Mouse (Mus musculus): ENCODE results near the gene Calml4. TPM values are rescaled to one million over a fixed set of nuclear protein-coding genes. Genes with fewer than 3 reads are reported as not detected.
"Not testable (repeated sequence)": the region's sequence is repeated elsewhere in the genome, so short reads cannot be mapped to it uniquely, and the experiment has no call there.

Calml4 gene
- total and polyA plus RNA-seq, 3 experiments, result not detected

DNA sequence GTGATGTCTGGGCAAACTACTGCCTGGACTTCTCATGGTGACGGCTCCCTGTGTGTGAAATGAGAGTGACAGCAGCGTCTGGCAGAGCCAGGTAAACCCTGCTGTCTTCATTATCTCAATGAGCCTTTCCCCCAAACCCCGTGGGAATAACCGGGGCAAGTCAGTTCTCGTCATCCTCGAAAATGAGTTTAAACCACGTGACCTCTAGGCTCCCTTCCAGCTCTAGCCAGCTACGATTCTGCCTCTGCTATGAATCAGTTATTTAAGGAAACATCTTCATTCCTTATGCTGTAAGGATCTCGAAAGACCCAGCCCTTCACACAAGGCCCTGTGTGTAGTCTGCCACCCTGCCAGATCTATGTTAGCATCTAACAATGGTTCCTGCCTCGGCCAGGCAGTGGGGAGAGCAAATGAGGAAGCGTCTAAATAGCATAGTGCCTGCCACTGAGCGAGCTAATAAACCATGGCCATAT is 40.7 kb upstream of the Calml4 start (continued):
- TF ChIP-seq SMC3 (IDR thresholded peaks at IDR 0.05; ENCODE audit: low read depth, low read length) (no peak), MAX (IDR thresholded peaks at IDR 0.05; ENCODE audit: low read length) (peak; percentile 92), MEF2A (IDR thresholded peaks at IDR 0.05; ENCODE audit: borderline replicate concordance, low read depth, low read length) (no peak), E2F4 (IDR thresholded peaks at IDR 0.05; ENCODE audit: insufficient replicate concordance, low read depth, low read length) (no peak), POLR2A (IDR thresholded peaks at IDR 0.05; ENCODE audit: low read depth, low read length) (peak; percentile 62), JUN (IDR thresholded peaks at IDR 0.05; ENCODE audit: insufficient read depth, low read depth, low read length) (no peak), SIN3A (IDR thresholded peaks at IDR 0.05; ENCODE audit: low read length) (no peak), TCF12 (IDR thresholded peaks at IDR 0.05; ENCODE audit: low read depth, low read length) (no peak)

DNA sequence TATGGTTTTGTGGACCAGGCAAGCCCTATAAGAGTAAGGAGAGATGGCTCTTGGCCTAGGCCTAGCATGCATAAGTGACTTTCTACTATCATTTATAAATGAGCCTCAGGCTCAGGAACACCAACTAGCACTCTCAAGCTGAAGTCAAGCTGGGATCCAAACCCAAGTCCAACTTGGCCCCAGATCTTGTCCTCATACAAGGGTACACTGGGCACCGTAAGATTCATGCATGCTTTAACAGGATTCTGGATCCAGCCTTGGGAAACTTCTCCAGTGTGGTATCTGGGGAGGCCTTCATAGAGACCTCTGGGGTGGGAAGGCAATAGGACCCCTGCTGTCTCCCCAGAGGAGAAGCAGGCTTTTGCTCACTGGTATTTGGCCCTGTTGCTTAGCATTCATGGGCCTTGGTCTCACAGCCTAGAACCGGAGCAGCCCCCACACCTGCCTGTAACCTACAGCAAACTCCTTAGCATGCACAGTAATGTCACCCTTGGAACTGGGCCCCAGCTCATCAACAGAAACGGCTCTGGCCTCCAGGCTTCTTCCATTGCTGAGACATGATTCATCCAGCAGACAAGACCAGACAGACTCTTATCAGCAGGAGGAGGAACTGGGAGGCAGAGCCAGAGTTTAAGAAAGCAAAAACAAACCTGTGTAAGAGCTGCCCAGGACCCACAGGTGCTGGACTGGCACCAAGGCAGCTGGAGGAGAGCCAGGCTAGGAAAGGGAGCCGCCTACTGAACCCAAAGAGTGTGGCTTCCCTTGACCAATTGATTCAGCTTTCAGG is 39.9 kb upstream of the Calml4 start:
- Histone ChIP-seq H3K4me1 (ENCODE audit: control insufficient read depth in 1 of 2, insufficient read depth in 2 of 2) (peaks cover 18 to 47% of the 10 kb centered on the region in 2 experiments), H3K9me3 (replicated peaks; ENCODE audit: low read length) (no peaks in the 10 kb centered on the region), H3K27me3 (replicated peaks) (no peaks in the 10 kb centered on the region), H3K27ac (ENCODE audit: insufficient read depth, low read depth) (peak overlapping the region; percentile 90), H3K36me3 (replicated peaks in 1 of 2; ENCODE audit: control insufficient read depth in 1 of 2, insufficient read depth in 1 of 2, low read length in 1 of 2) (no peaks in the 10 kb centered on the region), H3K9ac (ENCODE audit: insufficient read depth, low read depth) (no peak overlapping the region), H3K4me2 (ENCODE audit: insufficient read depth, low read depth, poor library complexity, severe bottlenecking) (no peak overlapping the region), H3K4me3 (replicated peaks in 1 of 3; ENCODE audit: low read depth in 2 of 3, low read length in 2 of 3, poor library complexity in 1 of 3) (no peak overlapping the region), H3K79me2 (replicated peaks; ENCODE audit: control insufficient read depth, extremely low read depth, insufficient read depth, poor library complexity, severe bottlenecking) (no peaks in the 10 kb centered on the region)
- in situ Hi-C loops (cut with MboI; ENCODE audit: low pct_ligation_motif_present, low pct_unique_long_range_greater_than_20kb, low sequenced_read_pairs), result loop anchor here (25.0 kb wide), 1 partner anchor 569 kb away; the partner anchor contains the start of genes 2300009A05Rik and Map2k5
- dilution Hi-C loops (cut with MboI; ENCODE audit: extremely low pct_ligation_motif_present, extremely low pct_unique_long_range_greater_than_20kb, low sequenced_read_pairs), result no loop called here
- DNase-seq (ENCODE audit: extremely low read depth), result no peak
- no peak for TF ChIP-seq KAT2A (IDR thresholded peaks at IDR 0.05; ENCODE audit: insufficient replicate concordance, low read length)
- no peak for TF ChIP-seq SMC3 (IDR thresholded peaks at IDR 0.05; ENCODE audit: low read depth, low read length)
- no peak for TF ChIP-seq ELF1 (IDR thresholded peaks at IDR 0.05; ENCODE audit: low read depth, low read length)
- TF ChIP-seq BHLHE40 (IDR thresholded peaks at IDR 0.05; ENCODE audit: low read depth, low read length), result no peak
- TF ChIP-seq MAFK (IDR thresholded peaks at IDR 0.05; ENCODE audit: insufficient replicate concordance, low read length), result no peak
- TF ChIP-seq ZMIZ1 (IDR thresholded peaks at IDR 0.05; ENCODE audit: low read depth, low read length), result no peak
- TF ChIP-seq USF2 (conservative IDR thresholded peaks at IDR 0.05; ENCODE audit: low read depth, low read length), result no peak

DNA sequence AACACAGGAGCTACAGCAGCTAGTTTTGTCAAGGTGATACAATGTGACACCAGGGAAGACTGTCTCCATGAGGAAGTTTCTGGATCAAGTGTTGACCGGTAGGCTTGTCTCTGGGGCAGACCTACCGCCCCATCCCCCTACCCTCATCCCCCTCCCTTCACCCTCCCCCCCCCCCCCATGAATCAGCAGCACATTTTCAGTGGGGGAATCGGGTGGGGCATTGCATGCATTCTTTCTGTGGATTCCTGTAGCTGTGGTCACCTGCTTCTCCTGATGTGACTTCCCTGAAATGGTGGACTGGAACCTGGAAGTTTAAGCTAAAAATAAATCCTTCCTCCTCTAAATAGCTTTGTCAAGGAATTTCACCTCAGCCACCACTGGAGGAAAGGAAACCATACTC is 38.4 kb upstream of the Calml4 start:
- no peaks in the 10 kb centered on the region for H3K9me3 ChIP-seq (replicated peaks; ENCODE audit: low read length)
- in situ Hi-C loops (cut with MboI; ENCODE audit: low pct_ligation_motif_present, low pct_unique_long_range_greater_than_20kb, low sequenced_read_pairs) (loop anchor here (25.0 kb wide), 1 partner anchor 568 kb away; the partner anchor contains the start of genes 2300009A05Rik and Map2k5), dilution Hi-C loops (cut with MboI; ENCODE audit: extremely low pct_ligation_motif_present, extremely low pct_unique_long_range_greater_than_20kb, low sequenced_read_pairs) (no loop called here)
- DNase-seq (ENCODE audit: extremely low read depth), result no peak
- H3K4me2 ChIP-seq (ENCODE audit: insufficient read depth, low read depth, poor library complexity, severe bottlenecking), result no peak overlapping the region
- no peak overlapping the region for H3K4me3 ChIP-seq (replicated peaks in 1 of 3; ENCODE audit: low read depth in 2 of 3, low read length in 2 of 3, poor library complexity in 1 of 3)
- H3K9ac ChIP-seq (ENCODE audit: insufficient read depth, low read depth), result no peak overlapping the region
- no peaks in the 10 kb centered on the region for H3K27me3 ChIP-seq (replicated peaks)
- peaks cover 18 to 38% of the 10 kb centered on the region in 2 experiments for H3K4me1 ChIP-seq (ENCODE audit: control insufficient read depth in 1 of 2, insufficient read depth in 2 of 2)
- no peak overlapping the region for H3K27ac ChIP-seq (ENCODE audit: insufficient read depth, low read depth)
- H3K79me2 ChIP-seq (replicated peaks; ENCODE audit: control insufficient read depth, extremely low read depth, insufficient read depth, poor library complexity, severe bottlenecking), result no peaks in the 10 kb centered on the region
- TF ChIP-seq ZMIZ1 (IDR thresholded peaks at IDR 0.05; ENCODE audit: low read depth, low read length) (no peak), MEF2A (IDR thresholded peaks at IDR 0.05; ENCODE audit: borderline replicate concordance, low read depth, low read length) (no peak), ZC3H11A (IDR thresholded peaks at IDR 0.05; ENCODE audit: low read depth, low read length) (no peak), EP300 (IDR thresholded peaks at IDR 0.05; ENCODE audit: low read length) (no peak), PAX5 (IDR thresholded peaks at IDR 0.05; ENCODE audit: low read length) (no peak), HCFC1 (IDR thresholded peaks at IDR 0.05; ENCODE audit: low read depth, low read length) (no peak), CTCF (conservative IDR thresholded peaks at IDR 0.05 in 1 of 2, IDR thresholded peaks at IDR 0.05 in 1 of 2; ENCODE audit: low read depth in 2 of 2, low read length in 2 of 2) (no peak), JUN (IDR thresholded peaks at IDR 0.05; ENCODE audit: insufficient read depth, low read depth, low read length) (no peak), NRF1 (IDR thresholded peaks at IDR 0.05; ENCODE audit: low read depth, low read length) (no peak), SMC3 (IDR thresholded peaks at IDR 0.05; ENCODE audit: low read depth, low read length) (no peak), MYC (IDR thresholded peaks at IDR 0.05; ENCODE audit: low read depth, low read length) (no peak)
- H3K36me3 ChIP-seq (replicated peaks in 1 of 2; ENCODE audit: control insufficient read depth in 1 of 2, insufficient read depth in 1 of 2, low read length in 1 of 2), result no peaks in the 10 kb centered on the region

DNA sequence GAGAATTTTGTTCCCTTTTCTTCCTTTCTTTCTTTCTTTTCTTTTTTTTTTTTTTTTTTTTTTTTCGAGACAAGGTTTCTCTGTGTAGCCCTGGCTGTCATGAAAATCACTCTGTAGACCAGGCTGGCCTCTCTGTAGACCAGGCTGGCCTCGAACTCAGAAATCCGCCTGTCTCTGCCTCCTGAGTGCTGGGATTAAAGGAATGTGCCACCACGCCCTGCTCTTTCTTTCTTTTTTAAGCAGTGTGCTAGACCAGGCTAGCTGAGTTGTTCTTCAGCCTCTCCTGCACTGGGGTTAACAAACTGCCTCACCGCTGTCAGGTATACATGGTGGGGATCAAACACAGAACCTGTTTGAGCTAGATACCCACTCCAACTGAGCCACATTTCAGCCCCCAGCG is 38.0 kb upstream of the Calml4 start:
- DNase-seq (ENCODE audit: extremely low read depth); H3K36me3 ChIP-seq (replicated peaks in 1 of 2; ENCODE audit: control insufficient read depth in 1 of 2, insufficient read depth in 1 of 2, low read length in 1 of 2); dilution Hi-C loops (cut with MboI; ENCODE audit: extremely low pct_ligation_motif_present, extremely low pct_unique_long_range_greater_than_20kb, low sequenced_read_pairs); H3K9ac ChIP-seq (ENCODE audit: insufficient read depth, low read depth); H3K4me3 ChIP-seq (replicated peaks in 1 of 3; ENCODE audit: low read depth in 2 of 3, low read length in 2 of 3, poor library complexity in 1 of 3); H3K4me2 ChIP-seq (ENCODE audit: insufficient read depth, low read depth, poor library complexity, severe bottlenecking); H3K79me2 ChIP-seq (replicated peaks; ENCODE audit: control insufficient read depth, extremely low read depth, insufficient read depth, poor library complexity, severe bottlenecking); H3K9me3 ChIP-seq (replicated peaks; ENCODE audit: low read length); H3K27me3 ChIP-seq (replicated peaks); H3K27ac ChIP-seq (ENCODE audit: insufficient read depth, low read depth): not testable (repeated sequence)
- in situ Hi-C loops (cut with MboI; ENCODE audit: low pct_ligation_motif_present, low pct_unique_long_range_greater_than_20kb, low sequenced_read_pairs), result loop anchor here (25.0 kb wide), 1 partner anchor 567 kb away; the partner anchor contains the start of genes 2300009A05Rik and Map2k5
- peaks cover 18 to 34% of the 10 kb centered on the region in 2 experiments for H3K4me1 ChIP-seq (ENCODE audit: control insufficient read depth in 1 of 2, insufficient read depth in 2 of 2)
